Mouse (Mus musculus) neural tube, embryonic 14.5 days (tissue): ENCODE measurements around the gene Gnmt. TPM values are rescaled to one million over a fixed set of nuclear protein-coding genes. Genes with fewer than 3 reads are reported as not detected.

Source experiments
- ATAC-seq: fragments of 200-750 bp; cut with Nextera tagmentation; 2 replicates; pipeline ENCODE4 v1.8.0; 2017; ENCODE audit warnings: low read depth, mild to moderate bottlenecking, moderate TSS enrichment, moderate library complexity
- H3K27ac ChIP-seq: fragments of 300-500 bp; sonication (generic); 2 replicates; pipeline ENCODE4 v1.5.1; 2014; ENCODE audit warnings: low read depth, mild to moderate bottlenecking, control low read depth, low read length, moderate library complexity, mixed read lengths
- H3K27me3 ChIP-seq: fragments of 300-500 bp; sonication (generic); 2 replicates; pipeline ENCODE4 v1.6.1; 2014; ENCODE audit warnings: low read length; ENCODE audit not compliant: control insufficient read depth, insufficient read depth
- H3K36me3 ChIP-seq: fragments of 300-500 bp; sonication (generic); 2 replicates; pipeline ENCODE4 v1.6.1; 2014; ENCODE audit warnings: low read length, mixed read lengths; ENCODE audit not compliant: control insufficient read depth, insufficient read depth
- H3K4me1 ChIP-seq: fragments of 300-500 bp; sonication (generic); 2 replicates; pipeline ENCODE4 v1.6.1; 2014; ENCODE audit warnings: low read length; ENCODE audit not compliant: control insufficient read depth, insufficient read depth
- H3K4me2 ChIP-seq: fragments of 300-500 bp; sonication (generic); 2 replicates; pipeline ENCODE4 v1.6.1; 2014; ENCODE audit warnings: mild to moderate bottlenecking, low read depth, low read length, control low read depth
- H3K4me3 ChIP-seq: fragments of 300-500 bp; sonication (generic); 2 replicates; pipeline ENCODE4 v1.5.1; 2014; ENCODE audit warnings: low read depth, low read length, control low read depth, mixed read lengths
- H3K9ac ChIP-seq: fragments of 300-500 bp; sonication (generic); replicated peaks from 2 replicates; pipeline ENCODE4 v1.6.1; 2014; ENCODE audit warnings: low read depth, mild to moderate bottlenecking, control low read depth, low read length, mixed read lengths
- H3K9me3 ChIP-seq: fragments of 300-500 bp; sonication (generic); 2 replicates; pipeline ENCODE4 v1.6.1; 2016; ENCODE audit warnings: low read length; ENCODE audit not compliant: control insufficient read depth
- WGBS: fragments of 180-500 bp; shearing (Covaris S2); extraction: QIAGEN DNeasy Blood & Tissue Kit; methylation state at CpG from one replicate; pipeline ENCODE4 v1.1.7; 2014; 5-methylcytosine and 5-hydroxymethylcytosine counted together
- polyA plus RNA-seq: library from polyadenylated mRNA; unstranded; fragments of >200 nt; fragmentation: Nextera tagmentation; extraction: Ambion mirVana; gene quantifications from 2 replicates; pipeline ENCODE4 v1.2.1, GENCODE M21; 2014

Gene Gnmt
- polyA plus RNA-seq, 1 experiment from 2014 or later, result 2.1 TPM

- 97% methylated on average over 6 of the region's 6 CpGs for WGBS
- Histone ChIP-seq H3K27me3 (no peaks in the 10 kb centered on the region), H3K9me3 (no peaks in the 10 kb centered on the region), H3K4me2 (no peak overlapping the region), H3K9ac (no peak overlapping the region), H3K4me1 (peaks cover 7% of the 10 kb centered on the region), H3K27ac (no peak overlapping the region), H3K4me3 (no peak overlapping the region), H3K36me3 (peaks cover 33% of the 10 kb centered on the region)
- ATAC-seq, result no peak
Measured at GRCm38 (mm10) chr17:46685913-46686312, 43.1 kb downstream of the Gnmt start.

- H3K9me3 ChIP-seq, result no peaks in the 10 kb centered on the region
Measured at GRCm38 (mm10) chr17:46682654-46683389, 46.1 kb downstream of the Gnmt start.

GRCm38 (mm10) chr17:46681466-46682118, 47.4 kb downstream of the Gnmt start:
- WGBS, result 26% methylated on average over 12 of the region's 12 CpGs
- ATAC-seq, result peak; percentile 1; the same call in 1 of the 2 replicates
- Histone ChIP-seq H3K36me3 (peaks cover 46% of the 10 kb centered on the region), H3K9me3 (no peaks in the 10 kb centered on the region), H3K27ac (no peak overlapping the region), H3K27me3 (no peaks in the 10 kb centered on the region), H3K4me2 (peak overlapping the region; percentile 87), H3K4me3 (peak overlapping the region; percentile 79), H3K9ac (peak overlapping the region; percentile 65), H3K4me1 (peaks cover 20% of the 10 kb centered on the region)

More at GRCm38 (mm10) chr17:46682654-46683389, 46.1 kb downstream of the Gnmt start:
- H3K4me2 ChIP-seq, result no peak overlapping the region
- 84% methylated on average over 16 of the region's 16 CpGs for WGBS
- H3K4me1 ChIP-seq, result peaks cover 20% of the 10 kb centered on the region
- no peak for ATAC-seq
- no peak overlapping the region for H3K4me3 ChIP-seq
- H3K27ac ChIP-seq, result no peak overlapping the region
- H3K9ac ChIP-seq, result no peak overlapping the region
- peaks cover 37% of the 10 kb centered on the region for H3K36me3 ChIP-seq
- H3K27me3 ChIP-seq, result no peaks in the 10 kb centered on the region

GRCm38 (mm10) chr17:46680760-46681373, 48.1 kb downstream of the Gnmt start, which contains the start of gene Klhdc3:
TSS of gene Klhdc3 (minus strand) at chr17:46680914.
- peak; percentile 96 for ATAC-seq
- peaks cover 46% of the 10 kb centered on the region for H3K36me3 ChIP-seq

DNA sequence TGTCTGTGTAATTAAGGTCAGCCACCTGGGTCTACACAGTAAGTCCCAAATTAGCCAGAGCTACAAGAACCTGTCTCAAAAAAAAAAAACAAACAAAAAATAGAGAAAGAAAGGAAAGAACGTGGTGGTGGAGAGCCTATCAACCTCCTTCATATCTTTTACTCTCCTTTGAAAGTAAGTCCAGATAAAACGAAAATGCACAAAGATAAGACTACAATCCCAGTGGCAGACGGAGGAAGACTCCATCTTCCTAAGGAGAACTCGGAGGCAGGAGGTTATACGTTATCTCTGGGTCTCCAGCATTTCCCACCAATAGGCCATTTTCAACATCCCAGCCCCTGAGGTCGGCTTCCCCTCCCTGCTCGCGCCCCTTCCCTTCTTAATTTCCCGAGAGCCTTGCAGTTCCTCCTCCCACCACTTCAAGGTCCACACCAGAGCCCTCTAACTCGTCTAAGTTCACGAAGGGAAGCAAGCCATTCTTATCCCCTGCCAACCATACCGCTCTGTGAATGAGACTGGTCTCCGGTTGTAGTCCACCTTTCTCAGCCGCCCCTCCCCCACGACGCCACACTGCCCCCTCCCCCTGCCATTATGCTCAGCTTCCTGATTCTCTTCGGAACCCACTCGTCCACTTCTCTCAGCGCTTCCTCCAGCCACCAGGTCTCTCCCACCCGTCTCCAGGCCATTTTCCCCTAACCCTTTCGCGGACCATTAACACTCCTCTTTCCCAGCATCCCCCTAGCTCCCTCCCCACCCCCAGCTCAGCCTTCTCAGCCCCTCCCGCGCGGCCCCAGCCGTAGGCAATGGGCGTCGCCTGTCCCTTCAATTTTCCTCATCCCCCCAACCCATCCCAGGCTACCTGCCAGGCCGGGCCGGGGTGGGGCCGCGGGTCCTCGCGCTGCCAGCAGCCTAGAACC, 48.9 kb downstream of the Gnmt start:
- H3K27ac ChIP-seq, result peak overlapping the region; percentile 85
- no peaks in the 10 kb centered on the region for H3K27me3 ChIP-seq
- under 1% methylated on average over 34 of the region's 34 CpGs for WGBS
- peak overlapping the region; percentile 65 for H3K4me2 ChIP-seq
- ATAC-seq, result no peak; the same call in none of the 2 replicates
- H3K36me3 ChIP-seq, result peaks cover 48% of the 10 kb centered on the region
- H3K4me3 ChIP-seq, result peak overlapping the region; percentile 79
- H3K9me3 ChIP-seq, result no peaks in the 10 kb centered on the region
- peaks cover 20% of the 10 kb centered on the region for H3K4me1 ChIP-seq
- peak overlapping the region; percentile 65 for H3K9ac ChIP-seq

More at GRCm38 (mm10) chr17:46680760-46681373, 48.1 kb downstream of the Gnmt start, which contains the start of gene Klhdc3:
- Histone ChIP-seq H3K9ac (peak within 1 kb of the TSS; percentile 65), H3K27me3 (no peaks in the 10 kb centered on the region), H3K27ac (peak within 1 kb of the TSS; percentile 85), H3K4me3 (peak within 1 kb of the TSS; percentile 79), H3K4me2 (peak within 1 kb of the TSS; percentile 87), H3K4me1 (peaks cover 20% of the 10 kb centered on the region), H3K9me3 (no peaks in the 10 kb centered on the region)
- 0% methylated on average over 49 of the region's 49 CpGs for WGBS

GRCm38 (mm10) chr17:46678911-46679310, 50.1 kb downstream of the Gnmt start:
- Histone ChIP-seq H3K4me1 (peaks cover 26% of the 10 kb centered on the region), H3K36me3 (peaks cover 36% of the 10 kb centered on the region), H3K27me3 (no peaks in the 10 kb centered on the region), H3K4me3 (no peak overlapping the region; the same call in 1 of the 2 replicates), H3K4me2 (peak overlapping the region; percentile 65; the same call in 1 of the 2 replicates), H3K27ac (no peak overlapping the region), H3K9me3 (no peaks in the 10 kb centered on the region), H3K9ac (peak overlapping the region; percentile 29; the same call in 1 of the 2 replicates)
- WGBS, result 71% methylated on average over 9 of the region's 9 CpGs
- no peak for ATAC-seq

DNA sequence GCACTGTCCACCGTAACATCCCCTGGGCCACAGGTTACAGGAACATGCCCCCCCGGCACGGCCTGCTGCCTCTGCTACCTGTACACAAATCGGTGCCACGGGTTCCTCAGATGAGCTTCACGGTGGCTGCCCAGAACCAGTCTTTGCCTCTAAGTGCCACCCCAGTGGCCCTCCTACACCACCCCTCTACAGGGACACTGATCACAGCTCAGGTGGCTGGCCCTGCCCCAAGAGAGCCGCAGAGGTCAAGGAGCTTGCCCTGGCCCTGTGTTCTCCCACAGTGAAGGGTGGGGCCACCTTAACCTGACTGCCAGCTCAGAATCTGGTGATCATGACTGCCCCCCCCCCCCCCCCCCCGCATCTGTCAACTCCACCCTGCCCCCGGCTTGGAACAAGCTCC, 50.6 kb downstream of the Gnmt start, which contains the start of gene Mea1:
Mea1 (plus strand) TSS at position 378 of the 400 bp plus-strand sequence.
- H3K4me2 ChIP-seq, result peak within 1 kb of the TSS; percentile 65
- peaks cover 33% of the 10 kb centered on the region for H3K36me3 ChIP-seq
- no peak within 1 kb of the TSS for H3K27ac ChIP-seq
- no peaks in the 10 kb centered on the region for H3K9me3 ChIP-seq
- peaks cover 29% of the 10 kb centered on the region for H3K4me1 ChIP-seq
- peak within 1 kb of the TSS; percentile 79 for H3K4me3 ChIP-seq
- no peak for ATAC-seq
- 97% methylated on average over 8 of the region's 9 CpGs for WGBS
- H3K9ac ChIP-seq, result peak within 1 kb of the TSS; percentile 29; the same call in 1 of the 2 replicates
- H3K27me3 ChIP-seq, result no peaks in the 10 kb centered on the region
